Mouse (Mus musculus) heart, adult 18-20 months (tissue): ENCODE results near the gene Spem1. TPM values are rescaled to one million over a fixed set of nuclear protein-coding genes. Genes with fewer than 3 reads are reported as not detected.

Source experiments
- total RNA-seq, 2 experiments: library from RNA; stranded (reverse); gene quantifications; 2 replicates each; pipeline ENCODE4 v1.2.3; 2021

Gene Spem1
- total RNA-seq, 2 experiments from 2014 or later = not detected

Other genes with a start within 250 kb of the Spem1 start
- 1 to 10 TPM; 5.0 to 5.4 TPM for gene Wrap53, start 241.9 kb downstream of the Spem1 start, total RNA-seq
- 10 to 100 TPM; 15.0 to 15.5 TPM for gene Trp53, start 241.8 kb downstream of the Spem1 start, total RNA-seq
- gene Atp1b2, start 216.2 kb downstream of the Spem1 start, total RNA-seq = 10 to 100 TPM; 15.2 to 16.4 TPM
- not detected for gene Shbg, start 204.3 kb downstream of the Spem1 start, total RNA-seq
- gene Sat2, start 200.2 kb downstream of the Spem1 start, total RNA-seq = 1 to 10 TPM; 3.3 to 3.8 TPM
- 10 to 100 TPM; 91.3 to 97.2 TPM for gene Fxr2, start 189.2 kb downstream of the Spem1 start, total RNA-seq
- not detected for gene Sox15, start 166.9 kb downstream of the Spem1 start, total RNA-seq
- 10 to 100 TPM; 12.3 to 15.6 TPM for gene Mpdu1, start 159.5 kb downstream of the Spem1 start, total RNA-seq
- 10 to 100 TPM in 1 of 2 experiments, 1 to 10 TPM in 1; 7.3 to 10.5 TPM for gene Cd68, start 156.0 kb downstream of the Spem1 start, total RNA-seq
- gene Eif4a1, start 149.8 kb downstream of the Spem1 start, total RNA-seq = 100 to 1,000 TPM; 185 to 188 TPM
- 10 to 100 TPM; 27.3 to 35.1 TPM for gene Senp3, start 140.1 kb downstream of the Spem1 start, total RNA-seq
- gene Tnfsf13, start 136.4 kb downstream of the Spem1 start, total RNA-seq = 1 to 10 TPM; 1.5 to 1.7 TPM
- 10 to 100 TPM; 16.9 to 17.1 TPM for gene Tnfsf12, start 126.3 kb downstream of the Spem1 start, total RNA-seq
- 1 to 10 TPM; 2.5 to 4.1 TPM for gene Tnfsfm13, start 126.1 kb downstream of the Spem1 start, total RNA-seq
- gene Polr2a, start 63.5 kb downstream of the Spem1 start, total RNA-seq = 10 to 100 TPM; 27.4 to 33.4 TPM
- not detected for gene Slc35g3, start 60.2 kb downstream of the Spem1 start, total RNA-seq
- 10 to 100 TPM; 41.7 to 44.7 TPM for gene Zbtb4, start 56.3 kb downstream of the Spem1 start, total RNA-seq
- 1 to 10 TPM; 2.0 to 4.6 TPM for gene Chrnb1, start 26.2 kb downstream of the Spem1 start, total RNA-seq
- 1 to 10 TPM; 2.6 to 3.0 TPM for gene Fgf11, start 20.3 kb downstream of the Spem1 start, total RNA-seq
- under 1 TPM; 0.17 to 0.49 TPM for gene Tmem102, start 16.6 kb downstream of the Spem1 start, total RNA-seq
- gene Gm39566, start 6.9 kb downstream of the Spem1 start, total RNA-seq = not detected
- not detected for gene Spem2, start 3.7 kb downstream of the Spem1 start, total RNA-seq
- 1 to 10 TPM; 3.3 to 3.9 TPM for gene Nlgn2, start 15.6 kb upstream of the Spem1 start, total RNA-seq
- gene Tmem256, start 16.3 kb upstream of the Spem1 start, total RNA-seq = 100 to 1,000 TPM; 232 to 246 TPM
- 10 to 100 TPM; 19.6 to 21.4 TPM for gene Plscr3, start 24.2 kb upstream of the Spem1 start, total RNA-seq
- not detected for gene Tnk1, start 36.5 kb upstream of the Spem1 start, total RNA-seq
- gene Tmem95, start 55.8 kb upstream of the Spem1 start, total RNA-seq = not detected
- 1 to 10 TPM; 2.0 to 2.5 TPM for gene Kctd11, start 59.2 kb upstream of the Spem1 start, total RNA-seq
- 1 to 10 TPM in 1 of 2 experiments, under 1 TPM in 1; 0.72 to 4.4 TPM for gene Acap1, start 73.4 kb upstream of the Spem1 start, total RNA-seq
- gene 2810408A11Rik, start 78.8 kb upstream of the Spem1 start, total RNA-seq = under 1 TPM in 1 of 2 experiments, not detected in 1; 0.41 TPM
- 10 to 100 TPM; 42.1 to 48.0 TPM for gene Neurl4, start 78.9 kb upstream of the Spem1 start, total RNA-seq
- 10 to 100 TPM; 26.2 to 27.5 TPM for gene Gps2, start 91.7 kb upstream of the Spem1 start, total RNA-seq
- 100 to 1,000 TPM; 415 to 425 TPM for gene Eif5a, start 99.8 kb upstream of the Spem1 start, total RNA-seq
- 10 to 100 TPM; 14.6 to 23.1 TPM for gene Ybx2, start 113.6 kb upstream of the Spem1 start, total RNA-seq
- gene Slc2a4, start 126.0 kb upstream of the Spem1 start, total RNA-seq = 100 to 1,000 TPM; 402 to 439 TPM
- gene Cldn7, start 142.6 kb upstream of the Spem1 start, total RNA-seq = 1 to 10 TPM in 1 of 2 experiments, not detected in 1; 1.3 TPM
- 100 to 1,000 TPM; 130 to 144 TPM for gene Ctdnep1, start 159.0 kb upstream of the Spem1 start, total RNA-seq
- 10 to 100 TPM; 46.2 to 53.1 TPM for gene Elp5, start 160.3 kb upstream of the Spem1 start, total RNA-seq
- 100 to 1,000 TPM; 285 to 320 TPM for gene Gabarap, start 169.0 kb upstream of the Spem1 start, total RNA-seq
- gene Phf23, start 173.6 kb upstream of the Spem1 start, total RNA-seq = 10 to 100 TPM; 18.4 to 19.7 TPM
- 1 to 10 TPM; 3.4 to 4.8 TPM for gene Dvl2, start 178.4 kb upstream of the Spem1 start, total RNA-seq
- 1,000 to 10,000 TPM; 1,326 to 1,372 TPM for gene Acadvl, start 193.2 kb upstream of the Spem1 start, total RNA-seq
- 1 to 10 TPM; 5.9 to 6.8 TPM for gene Dlg4, start 194.8 kb upstream of the Spem1 start, total RNA-seq
- not detected for gene Asgr1, start 231.9 kb upstream of the Spem1 start, total RNA-seq